Mouse (Mus musculus) ES-Bruce4 (cell line): ENCODE measurements around the gene St3gal3. TPM values are rescaled to one million over a fixed set of nuclear protein-coding genes. Genes with fewer than 3 reads are reported as not detected.

Experiments used
- H3K27ac ChIP-seq: 2 replicates; pipeline ENCODE4 v1.5.1; 2012; ENCODE audit warnings: low read length, inconsistent platforms; ENCODE audit not compliant: insufficient read depth
- H3K27me3 ChIP-seq: 2 replicates; pipeline ENCODE4 v1.6.1; 2012; ENCODE audit warnings: mild to moderate bottlenecking, low read length, inconsistent platforms; ENCODE audit not compliant: control insufficient read depth, poor library complexity, insufficient read depth, severe bottlenecking
- H3K36me3 ChIP-seq: 2 replicates; pipeline ENCODE4 v1.6.1; 2012; ENCODE audit warnings: inconsistent platforms, mild to moderate bottlenecking, low read length, moderate library complexity; ENCODE audit not compliant: control insufficient read depth, poor library complexity, insufficient read depth, severe bottlenecking
- H3K4me1 ChIP-seq: one replicate; pipeline ENCODE4 v1.8.1; 2011; ENCODE audit warnings: low read length; ENCODE audit not compliant: control insufficient read depth, insufficient read depth
- H3K4me3 ChIP-seq: 2 replicates; pipeline ENCODE4 v1.5.1; 2011; ENCODE audit warnings: low read depth, mild to moderate bottlenecking, low read length
- H3K9ac ChIP-seq: 2 replicates; pipeline ENCODE4 v1.6.1; 2012; ENCODE audit warnings: low read depth, mild to moderate bottlenecking, inconsistent platforms; ENCODE audit not compliant: poor library complexity, severe bottlenecking
- H3K9me3 ChIP-seq: replicated peaks from 2 replicates; pipeline ENCODE4 v1.6.1; 2012; ENCODE audit warnings: mild to moderate bottlenecking, low read length, inconsistent platforms; ENCODE audit not compliant: control insufficient read depth, poor library complexity, insufficient read depth, severe bottlenecking
- CTCF ChIP-seq: IDR thresholded peaks from one replicate; pipeline ENCODE4 v1.8.1; 2011; ENCODE audit warnings: low read depth, low read length
- EP300 ChIP-seq: IDR thresholded peaks from 2 replicates; pipeline ENCODE4 v1.6.1; 2011; ENCODE audit warnings: low read depth, low read length; ENCODE audit not compliant: insufficient read depth
- POLR2A ChIP-seq: IDR thresholded peaks from one replicate; pipeline ENCODE4 v1.8.1; 2011; ENCODE audit warnings: low read length; ENCODE audit not compliant: insufficient read depth
- polyA plus RNA-seq: library from polyadenylated mRNA; stranded (reverse); fragments of >200 nt; gene quantifications from 2 replicates; pipeline ENCODE4 v1.2.4, GENCODE M21; 2011; ENCODE audit warnings: low read depth; ENCODE audit not compliant: missing spikeins, insufficient read depth, insufficient read length

The St3gal3 gene
- polyA plus RNA-seq, 1 experiment = 13.9 TPM

DNA sequence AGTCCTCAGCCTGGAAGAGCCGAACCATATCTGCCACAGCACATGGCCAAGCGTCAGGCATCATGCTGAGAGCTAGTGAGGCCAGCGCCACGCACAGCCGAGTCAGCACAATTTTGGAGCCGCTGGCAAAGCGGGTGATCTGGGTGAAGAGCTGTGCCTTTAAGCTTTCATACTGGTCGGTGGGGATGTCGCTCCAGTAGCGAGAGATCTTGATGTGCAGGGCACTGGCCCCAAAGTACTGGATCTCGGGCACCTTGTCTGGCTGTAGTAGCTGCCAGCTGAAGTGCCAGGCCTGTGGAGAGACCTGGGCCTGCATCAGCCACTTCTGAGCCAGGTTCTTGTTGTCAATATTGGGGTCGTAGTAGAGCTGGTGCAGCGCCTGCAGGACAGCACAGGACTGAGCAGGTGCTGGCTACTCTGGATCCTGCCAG is 222.6 kb downstream of the St3gal3 start:
- no peak overlapping the region for H3K4me3 ChIP-seq
- TF ChIP-seq CTCF = no peak
- no peak for TF ChIP-seq POLR2A
- TF ChIP-seq EP300 = no peak
- H3K27ac ChIP-seq = no peak overlapping the region
- no peaks in the 10 kb centered on the region for H3K9me3 ChIP-seq
- no peaks in the 10 kb centered on the region; the same call in 1 of the 2 replicates for H3K36me3 ChIP-seq
- H3K4me1 ChIP-seq = peaks cover 2% of the 10 kb centered on the region
- H3K9ac ChIP-seq = no peak overlapping the region
- no peaks in the 10 kb centered on the region for H3K27me3 ChIP-seq

DNA sequence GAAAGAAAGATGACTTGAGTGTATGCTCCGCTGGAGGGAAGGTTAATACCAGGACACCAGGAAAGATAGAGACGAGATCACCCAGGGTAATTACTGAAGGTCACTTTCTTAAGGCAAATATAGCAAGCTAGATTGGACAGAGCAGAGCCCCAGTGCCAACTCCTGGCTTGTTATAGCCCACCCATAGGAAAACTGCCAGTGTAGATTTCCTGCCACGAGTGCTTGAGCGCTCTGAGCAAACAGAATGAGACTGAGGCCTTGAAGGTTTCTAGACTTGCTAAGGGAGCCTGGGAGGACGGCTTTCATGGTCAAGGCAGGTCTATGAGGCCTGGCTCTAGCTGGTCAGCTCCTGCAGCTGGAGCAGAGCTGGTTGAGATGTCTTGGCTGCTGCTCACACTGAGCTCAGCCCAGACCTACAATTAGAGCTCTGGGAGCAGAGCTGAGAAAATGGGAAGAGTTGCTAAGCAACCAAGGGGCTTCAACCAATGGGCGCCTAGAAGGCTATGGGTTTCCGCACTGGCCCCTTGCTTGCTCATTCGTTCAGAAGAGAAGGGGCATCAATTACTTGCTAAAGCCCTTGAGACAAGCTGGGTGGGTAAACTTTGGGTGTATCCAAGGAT is 225.8 kb downstream of the St3gal3 start:
- Histone ChIP-seq H3K9ac (no peak overlapping the region), H3K27me3 (no peaks in the 10 kb centered on the region), H3K27ac (no peak overlapping the region), H3K4me3 (no peak overlapping the region), H3K36me3 (no peaks in the 10 kb centered on the region; the same call in 1 of the 2 replicates), H3K4me1 (peaks cover 2% of the 10 kb centered on the region), H3K9me3 (no peaks in the 10 kb centered on the region)
- TF ChIP-seq EP300 = no peak

DNA sequence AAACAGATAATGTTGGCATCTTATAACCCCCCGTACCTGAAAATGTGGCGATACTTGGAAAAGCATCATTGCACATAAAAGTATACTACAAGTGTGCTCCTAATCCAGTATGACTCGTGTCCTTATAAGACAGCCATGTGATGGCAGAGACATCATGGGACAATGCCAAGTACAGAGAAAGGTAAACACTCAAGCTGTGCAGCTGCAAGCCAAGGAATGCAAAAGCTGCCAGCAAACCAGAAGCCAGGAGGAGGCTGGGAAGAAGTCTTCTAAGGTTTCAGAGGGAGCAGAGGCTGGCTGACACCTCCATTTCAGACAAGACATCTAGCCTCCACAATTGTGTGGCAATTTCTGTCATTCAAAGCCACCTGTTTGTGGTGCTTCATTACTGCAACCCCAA is 228.5 kb downstream of the St3gal3 start:
- Histone ChIP-seq H3K36me3 (peaks cover 8% of the 10 kb centered on the region), H3K4me3 (no peak overlapping the region), H3K27me3 (no peaks in the 10 kb centered on the region), H3K27ac (no peak overlapping the region), H3K9ac (no peak overlapping the region), H3K4me1 (no peaks in the 10 kb centered on the region), H3K9me3 (no peaks in the 10 kb centered on the region)
- TF ChIP-seq EP300 = no peak
- TF ChIP-seq POLR2A = no peak
- TF ChIP-seq CTCF = no peak

DNA sequence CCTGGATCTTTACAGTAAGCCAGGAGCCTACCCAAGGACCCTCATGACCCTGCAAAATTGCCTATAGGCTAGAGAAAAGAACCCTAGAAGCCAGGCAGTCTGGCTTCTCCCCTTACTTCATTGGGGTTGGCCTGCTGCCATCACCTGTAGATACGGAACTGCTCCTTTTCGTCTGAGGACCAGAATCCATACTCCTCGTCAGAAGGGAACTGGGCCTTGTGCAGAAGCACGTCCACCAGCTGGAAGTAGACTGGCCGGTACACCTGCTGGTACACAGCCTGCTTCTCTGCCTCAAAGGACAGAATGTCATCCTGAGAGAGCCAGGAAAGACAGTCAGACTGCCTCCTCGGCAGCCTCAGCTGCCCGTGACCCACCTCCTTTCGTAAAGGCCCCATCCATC is 230.0 kb downstream of the St3gal3 start:
- H3K27ac ChIP-seq = no peak overlapping the region
- H3K36me3 ChIP-seq = peaks cover 9% of the 10 kb centered on the region
- no peaks in the 10 kb centered on the region for H3K4me1 ChIP-seq
- no peak overlapping the region for H3K9ac ChIP-seq
- TF ChIP-seq EP300 = no peak
- TF ChIP-seq CTCF = no peak
- TF ChIP-seq POLR2A = no peak
- no peaks in the 10 kb centered on the region for H3K27me3 ChIP-seq
- H3K4me3 ChIP-seq = no peak overlapping the region
- H3K9me3 ChIP-seq = no peaks in the 10 kb centered on the region

DNA sequence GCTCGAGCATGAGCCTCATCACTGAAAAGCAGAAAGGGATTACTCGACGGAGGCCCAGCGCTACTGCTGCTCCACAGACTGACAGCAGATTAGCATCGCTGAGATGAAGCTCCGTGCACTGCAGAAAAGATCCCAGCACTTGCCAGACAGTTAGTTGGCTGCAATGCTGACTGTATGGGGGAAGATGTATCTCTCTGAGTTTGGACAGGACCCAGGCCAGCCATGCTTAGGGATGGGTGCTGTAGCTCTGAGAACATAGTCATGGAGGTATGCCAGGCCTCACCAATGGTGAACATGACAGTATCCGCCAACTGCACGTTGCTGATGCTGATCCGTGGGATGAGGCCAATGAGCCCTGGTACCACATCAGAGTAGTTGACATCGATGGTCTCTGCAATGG is 230.6 kb downstream of the St3gal3 start:
- Histone ChIP-seq H3K4me3 (no peak overlapping the region), H3K9me3 (no peaks in the 10 kb centered on the region), H3K27ac (no peak overlapping the region), H3K27me3 (no peaks in the 10 kb centered on the region), H3K9ac (no peak overlapping the region), H3K4me1 (no peaks in the 10 kb centered on the region), H3K36me3 (peaks cover 11% of the 10 kb centered on the region)
- TF ChIP-seq EP300 = no peak
- TF ChIP-seq CTCF = no peak
- no peak for TF ChIP-seq POLR2A

DNA sequence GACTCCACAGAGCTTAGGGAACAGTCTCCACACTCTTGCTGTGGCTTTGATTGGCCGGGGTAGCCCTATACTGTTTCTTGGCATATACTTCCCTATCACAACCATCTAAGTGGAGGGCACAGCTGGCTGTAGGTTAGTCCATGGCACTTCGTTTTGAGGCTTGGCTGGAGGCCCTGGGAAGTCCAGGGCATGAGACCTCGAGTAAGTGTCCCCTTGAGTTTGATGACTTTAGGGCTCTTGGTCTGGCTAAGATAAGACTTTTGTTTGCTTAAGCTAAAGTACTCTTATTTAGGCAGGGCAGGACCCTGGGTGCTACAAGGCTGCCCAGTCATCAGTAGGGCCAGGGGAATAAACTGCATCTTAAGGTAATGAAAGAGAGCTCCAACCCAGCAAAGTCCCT is 236.6 kb downstream of the St3gal3 start:
- no peaks in the 10 kb centered on the region for H3K27me3 ChIP-seq
- no peaks in the 10 kb centered on the region for H3K9me3 ChIP-seq
- no peak overlapping the region for H3K9ac ChIP-seq
- H3K4me1 ChIP-seq = no peaks in the 10 kb centered on the region
- no peak overlapping the region for H3K4me3 ChIP-seq
- peaks cover 11% of the 10 kb centered on the region for H3K36me3 ChIP-seq
- H3K27ac ChIP-seq = no peak overlapping the region
- TF ChIP-seq EP300 = no peak
- no peak for TF ChIP-seq POLR2A
- no peak for TF ChIP-seq CTCF
